Comparison of ENCODE assay signal across 8 mouse cellular contexts in the genomic region with DNA sequence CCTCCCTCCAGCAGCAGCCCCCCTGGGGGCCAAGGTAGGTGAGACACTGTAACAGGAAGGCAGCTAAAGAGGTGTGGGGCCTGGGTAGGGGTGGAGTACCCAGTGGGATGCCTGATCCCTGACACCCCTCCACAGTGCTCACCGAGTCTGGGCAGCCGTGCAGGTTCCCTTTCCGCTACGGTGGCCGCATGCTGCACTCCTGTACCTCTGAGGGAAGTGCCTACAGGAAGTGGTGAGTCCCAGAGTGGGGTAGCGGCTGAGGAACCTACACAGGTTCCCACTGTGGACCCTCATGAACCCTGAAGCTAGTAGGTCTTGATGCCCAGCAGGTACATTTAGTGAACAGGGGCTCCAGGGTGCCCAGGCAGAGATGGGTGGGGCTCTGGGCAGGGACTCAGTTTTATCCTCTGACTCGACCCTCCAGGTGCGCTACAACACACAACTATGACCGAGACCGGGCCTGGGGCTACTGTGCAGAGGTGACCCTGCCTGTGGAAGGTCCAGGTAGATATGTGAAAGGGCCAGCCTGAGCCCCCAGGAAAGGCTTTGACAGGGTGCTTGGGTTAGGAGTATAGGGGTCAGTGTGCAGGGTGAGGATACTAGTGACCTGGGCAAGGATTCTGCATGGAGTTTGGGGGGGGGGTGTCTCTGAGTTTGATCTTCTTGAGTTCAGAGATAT. TPM values are rescaled to one million over a fixed set of nuclear protein-coding genes. Genes with fewer than 3 reads are reported as not detected.
DNase-seq lines count a peak whose midpoint lies in the region; ATAC-seq lines count a peak whose summit lies in the region.
"Had no signal": no experiment of that assay in that cellular context is flagged by ENCODE, and none has a peak within 500 bp of the region (broad histone marks: within the 10 kb centered on the region; RNA-seq: fewer than 3 reads in every experiment).

No protein-coding gene starts in this region.

- H3K4me3 ChIP-seq in hindbrain, embryonic 14.5 days (replicated peaks; ENCODE audit: low read length), result no peak overlapping the region
- H3K4me3 ChIP-seq in midbrain, embryonic 12.5 days, result no peak overlapping the region
- H3K4me3 ChIP-seq: limb, embryonic 15.5 days had no signal

- H3K4me2 ChIP-seq in hindbrain, embryonic 14.5 days (replicated peaks), result no peak overlapping the region
- H3K4me2 ChIP-seq in midbrain, embryonic 12.5 days (replicated peaks), result no peak overlapping the region
- H3K4me2 ChIP-seq: limb, embryonic 15.5 days had no signal

- no peak overlapping the region for H3K27ac ChIP-seq in hindbrain, embryonic 14.5 days
- no peak overlapping the region for H3K27ac ChIP-seq in midbrain, embryonic 12.5 days (replicated peaks)
- H3K27ac ChIP-seq: limb, embryonic 15.5 days had no signal

- no peaks in the 10 kb centered on the region for H3K27me3 ChIP-seq in hindbrain, embryonic 14.5 days (ENCODE audit: control insufficient read depth, insufficient read depth, low read length)
- H3K27me3 ChIP-seq in midbrain, embryonic 12.5 days, result no peaks in the 10 kb centered on the region
- H3K27me3 ChIP-seq: limb, embryonic 15.5 days had no signal

- H3K9ac ChIP-seq in hindbrain, embryonic 14.5 days, result no peak overlapping the region
- H3K9ac ChIP-seq in midbrain, embryonic 12.5 days (replicated peaks), result no peak overlapping the region
- H3K9ac ChIP-seq: limb, embryonic 15.5 days had no signal

- ATAC-seq in hindbrain, embryonic 14.5 days (ENCODE audit: low FRiP score), result peak; percentile 14; the same call in 1 of the 2 replicates
- peak; percentile 52 for ATAC-seq in midbrain, embryonic 12.5 days (ENCODE audit: low FRiP score, low read depth)

- WGBS in hindbrain, embryonic 14.5 days, result 76% methylated on average over 10 of the region's 10 CpGs
- WGBS in midbrain, embryonic 12.5 days, result 80% methylated on average over 10 of the region's 10 CpGs

- peak; percentile 33 to 43 for DNase-seq in spleen, postnatal 10 days (ENCODE audit: low spot score in 2 of 2)
- DNase-seq in spleen, adult 12 weeks (ENCODE audit: low spot score), result no peak
- DNase-seq in hindbrain, embryonic 14.5 days (ENCODE audit: low spot score), result no peak
- no peak for DNase-seq in gastrocnemius, postnatal 14 days
- DNase-seq in heart, postnatal 10 days, result no peak
- no peak for DNase-seq in left cerebral cortex, adult 11 months (ENCODE audit: low spot score)

- H3K4me1 ChIP-seq in hindbrain, embryonic 14.5 days (replicated peaks; ENCODE audit: control insufficient read depth, insufficient read depth, low read length), result no peaks in the 10 kb centered on the region
- no peaks in the 10 kb centered on the region for H3K4me1 ChIP-seq in midbrain, embryonic 12.5 days

- no peaks in the 10 kb centered on the region for H3K36me3 ChIP-seq in hindbrain, embryonic 14.5 days (replicated peaks; ENCODE audit: control insufficient read depth, insufficient read depth)
- no peaks in the 10 kb centered on the region for H3K36me3 ChIP-seq in midbrain, embryonic 12.5 days
- H3K36me3 ChIP-seq: limb, embryonic 15.5 days had no signal

- intact Hi-C loops in gastrocnemius, postnatal 14 days (cut with DNase I; ENCODE audit: low total_unique reads), result loop anchor here (5.0 kb wide), 2 partner anchors 55 to 125 kb away; no protein-coding TSS in a partner anchor
- intact Hi-C loops in heart, postnatal 10 days (cut with DNase I), result loop anchor here (1.0 to 5.0 kb wide), 3 partner anchors 56 to 380 kb away; a partner anchor contains a TSS

- no peaks in the 10 kb centered on the region for H3K9me3 ChIP-seq in hindbrain, embryonic 14.5 days (ENCODE audit: control insufficient read depth, low read length)
- H3K9me3 ChIP-seq in midbrain, embryonic 12.5 days, result no peaks in the 10 kb centered on the region
- H3K9me3 ChIP-seq: limb, embryonic 15.5 days had no signal

RNA-seq across cellular contexts. Expression of a gene that starts 1.3 kb away (rescaled TPM):
- polyA plus RNA-seq in hindbrain, embryonic 14.5 days (2014; fragmentation: Nextera tagmentation; extraction: Ambion mirVana), result 0.48 and 0.72 TPM in 2 replicates
- polyA plus RNA-seq in midbrain, embryonic 12.5 days (2016; fragmentation: Nextera tagmentation; extraction: Ambion mirVana), result 0.31 and 0.33 TPM in 2 replicates
- total RNA-seq in gastrocnemius, postnatal 14 days (2021), result under 1 TPM; 0.42 to 0.45 TPM
- 1 to 10 TPM; 1.1 TPM for total RNA-seq in heart, postnatal 10 days (2021)

RNA-seq across cellular contexts. Expression of a gene that starts 14.0 kb away (rescaled TPM):
- polyA plus RNA-seq in hindbrain, embryonic 14.5 days (2014; fragmentation: Nextera tagmentation; extraction: Ambion mirVana), result 5.5 and 7.1 TPM in 2 replicates
- 0.42 and 0.46 TPM in 2 replicates for polyA plus RNA-seq in midbrain, embryonic 12.5 days (2016; fragmentation: Nextera tagmentation; extraction: Ambion mirVana)
- total RNA-seq in gastrocnemius, postnatal 14 days (2021), result 10 to 100 TPM; 30.0 to 33.3 TPM
- 10 to 100 TPM; 32.3 to 52.6 TPM for total RNA-seq in heart, postnatal 10 days (2021)

Comparison
In these comparisons a context has a peak if more than half of its experiments do, and no peak if none do; other contexts are left out.
1. DNase-seq: peak in spleen, postnatal 10 days (2 of 2); none in spleen, adult 12 weeks (single experiment), hindbrain, embryonic 14.5 days (single experiment), gastrocnemius, postnatal 14 days (single experiment), heart, postnatal 10 days (0 of 2) and left cerebral cortex, adult 11 months (single experiment).